Mouse (Mus musculus) adrenal gland (tissue): ENCODE measurements at regions not wholly inside any gene's neighbourhood (a gene's known extent, or its start where the extent isn't known, plus 50 kb on each side); places are given as distances from the start of the nearest gene placed in this dataset.

Experiments used
- intact Hi-C: fragments of 180-260 bp; cut with DNase I; formaldehyde crosslinking; loops from one replicate; pipeline ENCODE4 v1.15.1; 2025

- intact Hi-C loops = no loop called here
These were observed 118.7 kb upstream of the Lemd2 start for GRCm38 (mm10) chr17:27322891-27323509.

- intact Hi-C loops = no loop called here
These were observed 114.9 kb upstream of the Lemd2 start for GRCm38 (mm10) chr17:27318969-27319695.

- intact Hi-C loops = no loop called here
These were observed 113.5 kb upstream of the Lemd2 start for GRCm38 (mm10) chr17:27317576-27318277.

GRCm38 (mm10) chr17:27316711-27317575, 112.7 kb upstream of the Lemd2 start:
- intact Hi-C loops = no loop called here

GRCm38 (mm10) chr17:27315947-27316628, 111.8 kb upstream of the Lemd2 start:
- intact Hi-C loops = no loop called here

GRCm38 (mm10) chr17:27315428-27315827, 111.2 kb upstream of the Lemd2 start:
- intact Hi-C loops = no loop called here

GRCm38 (mm10) chr17:27314821-27315392, 110.6 kb upstream of the Lemd2 start:
- intact Hi-C loops = no loop called here

- intact Hi-C loops = no loop called here
These were observed 104.7 kb upstream of the Lemd2 start for GRCm38 (mm10) chr17:27308933-27309332.

GRCm38 (mm10) chr17:27304842-27305241, 100.6 kb upstream of the Lemd2 start:
- intact Hi-C loops = no loop called here

- intact Hi-C loops = no loop called here
These were observed 99.6 kb upstream of the Lemd2 start for GRCm38 (mm10) chr17:27303633-27304479.

GRCm38 (mm10) chr17:27303061-27303460, 98.8 kb upstream of the Lemd2 start:
- intact Hi-C loops = no loop called here

GRCm38 (mm10) chr17:27301376-27301775, 97.1 kb upstream of the Lemd2 start:
- intact Hi-C loops = no loop called here

GRCm38 (mm10) chr17:27299297-27299696, 95.0 kb upstream of the Lemd2 start:
- intact Hi-C loops = no loop called here

- intact Hi-C loops = no loop called here
These were observed 94.1 kb upstream of the Lemd2 start for GRCm38 (mm10) chr17:27298351-27298750.

GRCm38 (mm10) chr17:27296156-27296555, 91.9 kb upstream of the Lemd2 start:
- intact Hi-C loops = loop anchor here (2.0 kb wide), 1 partner anchor 25 kb away; no protein-coding TSS in a partner anchor

- intact Hi-C loops = no loop called here
These were observed 89.9 kb upstream of the Lemd2 start for GRCm38 (mm10) chr17:27294208-27294604.

GRCm38 (mm10) chr17:27293586-27294207, 89.4 kb upstream of the Lemd2 start:
- intact Hi-C loops = no loop called here

GRCm38 (mm10) chr17:27291673-27292072, 87.4 kb upstream of the Lemd2 start:
- intact Hi-C loops = no loop called here

- intact Hi-C loops = no loop called here
These were observed 86.9 kb upstream of the Lemd2 start for GRCm38 (mm10) chr17:27291176-27291575.
